Mouse (Mus musculus): ENCODE data around the gene Ptger3.
A peak's percentile ranks its signal among the peaks of the same experiment; 100 is the strongest.

Gene Ptger3

GRCm38 (mm10) chr3:157566725-157567565 lies at the start of gene Ptger3:
Ptger3 (plus strand) TSS chr3:157566892.
- no peak for DNase-seq (ENCODE audit: low read depth, low spot score)

GRCm38 (mm10) chr3:157517992-157518391 lies 48.7 kb upstream of the Ptger3 start:
- DNase-seq (ENCODE audit: low read depth, low spot score): no peak

GRCm38 (mm10) chr3:157520433-157520832 lies 46.3 kb upstream of the Ptger3 start:
- DNase-seq (ENCODE audit: low read depth, low spot score): peak; percentile 52

GRCm38 (mm10) chr3:157523834-157524233 lies 42.9 kb upstream of the Ptger3 start:
- no peak for DNase-seq (ENCODE audit: low read depth, low spot score)

DNA sequence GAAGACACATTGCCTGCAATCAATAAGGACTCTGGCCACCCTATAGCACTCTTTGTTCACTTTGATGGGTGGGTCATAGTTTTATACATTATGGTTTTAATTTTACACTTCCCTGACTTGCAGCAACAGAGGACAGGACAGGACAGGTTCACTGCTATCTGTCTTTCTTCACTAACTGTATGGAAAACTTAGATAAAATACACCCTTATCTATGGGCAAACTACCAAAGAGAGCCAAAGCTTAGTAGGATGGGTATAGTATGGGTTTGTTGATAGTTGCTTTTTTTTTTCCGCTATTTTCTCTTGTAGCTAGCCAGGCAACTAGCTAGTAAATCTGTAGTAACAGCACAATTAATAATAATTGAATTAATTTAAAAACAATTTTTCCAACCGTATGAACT lies 35.1 kb upstream of the Ptger3 start:
- no peak for DNase-seq (ENCODE audit: low read depth, low spot score)

- peak; percentile 85 for DNase-seq (ENCODE audit: low read depth, low spot score)
Measured at GRCm38 (mm10) chr3:157533964-157534785, 32.5 kb upstream of the Ptger3 start, which contains the start of gene Zranb2. Zranb2 (plus strand) TSS chr3:157534160.

DNA sequence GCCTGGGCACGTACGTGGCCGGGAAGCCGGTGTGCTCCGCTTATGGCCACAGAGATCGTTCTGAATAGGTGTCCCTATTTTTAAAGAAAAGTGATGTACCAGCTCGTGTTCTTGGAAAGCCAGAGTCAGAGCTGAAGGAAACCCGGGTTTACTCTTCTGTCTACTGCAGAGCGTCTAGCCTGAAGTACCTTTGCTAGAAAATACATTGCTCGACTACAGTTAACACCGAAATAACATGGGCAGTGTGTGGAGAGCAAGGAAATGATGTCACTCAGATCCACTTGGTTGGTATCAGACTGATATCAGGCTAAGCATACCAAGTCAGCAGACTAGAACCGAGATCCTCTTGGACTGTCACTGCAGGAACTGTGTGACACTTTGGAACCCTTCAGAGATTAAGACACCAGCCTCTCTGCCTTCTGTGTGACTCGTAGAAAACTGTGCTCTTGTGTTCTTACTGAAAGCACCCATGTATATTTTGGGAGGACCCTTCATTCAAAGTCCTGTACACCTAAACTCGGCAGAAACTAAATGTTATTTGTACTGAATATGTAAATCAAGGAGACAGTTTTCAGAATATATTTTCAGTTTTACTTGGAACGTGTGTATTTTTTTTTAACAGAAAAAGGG lies 31.8 kb upstream of the Ptger3 start:
- DNase-seq (ENCODE audit: low read depth, low spot score): peak; percentile 28

GRCm38 (mm10) chr3:157549323-157549722 lies 17.4 kb upstream of the Ptger3 start:
- DNase-seq (ENCODE audit: low read depth, low spot score): no peak

- DNase-seq (ENCODE audit: low read depth, low spot score): no peak
Measured at GRCm38 (mm10) chr3:157549758-157550600, 16.7 kb upstream of the Ptger3 start.

GRCm38 (mm10) chr3:157565196-157565595 lies 1.5 kb upstream of the Ptger3 start:
- peak; percentile 64 for DNase-seq (ENCODE audit: low read depth, low spot score)

DNA sequence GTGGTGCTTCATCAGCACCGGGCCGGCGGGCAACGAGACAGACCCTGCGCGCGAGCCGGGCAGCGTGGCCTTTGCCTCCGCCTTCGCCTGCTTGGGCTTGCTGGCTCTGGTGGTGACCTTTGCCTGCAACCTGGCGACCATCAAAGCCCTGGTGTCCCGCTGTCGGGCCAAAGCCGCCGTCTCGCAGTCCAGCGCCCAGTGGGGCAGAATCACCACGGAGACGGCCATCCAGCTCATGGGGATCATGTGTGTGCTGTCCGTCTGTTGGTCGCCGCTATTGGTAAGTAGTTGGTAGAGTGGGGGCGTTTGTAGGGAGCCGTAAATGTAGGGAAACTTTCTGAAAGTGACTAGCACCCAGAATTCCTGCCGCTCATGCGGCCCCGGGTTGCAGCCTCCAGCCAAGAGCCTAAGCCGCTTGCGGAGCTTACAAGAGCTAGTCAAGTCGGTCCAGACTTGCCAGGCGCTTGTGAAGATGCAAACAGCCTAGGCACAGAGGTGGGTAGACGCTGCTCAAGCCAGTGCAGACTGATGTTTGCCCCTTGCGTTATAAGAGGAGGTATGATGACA lies 957 bp downstream of the Ptger3 start:
- DNase-seq (ENCODE audit: low read depth, low spot score): no peak

GRCm38 (mm10) chr3:157572011-157572410 lies 5.3 kb downstream of the Ptger3 start:
- DNase-seq (ENCODE audit: low read depth, low spot score): no peak

DNA sequence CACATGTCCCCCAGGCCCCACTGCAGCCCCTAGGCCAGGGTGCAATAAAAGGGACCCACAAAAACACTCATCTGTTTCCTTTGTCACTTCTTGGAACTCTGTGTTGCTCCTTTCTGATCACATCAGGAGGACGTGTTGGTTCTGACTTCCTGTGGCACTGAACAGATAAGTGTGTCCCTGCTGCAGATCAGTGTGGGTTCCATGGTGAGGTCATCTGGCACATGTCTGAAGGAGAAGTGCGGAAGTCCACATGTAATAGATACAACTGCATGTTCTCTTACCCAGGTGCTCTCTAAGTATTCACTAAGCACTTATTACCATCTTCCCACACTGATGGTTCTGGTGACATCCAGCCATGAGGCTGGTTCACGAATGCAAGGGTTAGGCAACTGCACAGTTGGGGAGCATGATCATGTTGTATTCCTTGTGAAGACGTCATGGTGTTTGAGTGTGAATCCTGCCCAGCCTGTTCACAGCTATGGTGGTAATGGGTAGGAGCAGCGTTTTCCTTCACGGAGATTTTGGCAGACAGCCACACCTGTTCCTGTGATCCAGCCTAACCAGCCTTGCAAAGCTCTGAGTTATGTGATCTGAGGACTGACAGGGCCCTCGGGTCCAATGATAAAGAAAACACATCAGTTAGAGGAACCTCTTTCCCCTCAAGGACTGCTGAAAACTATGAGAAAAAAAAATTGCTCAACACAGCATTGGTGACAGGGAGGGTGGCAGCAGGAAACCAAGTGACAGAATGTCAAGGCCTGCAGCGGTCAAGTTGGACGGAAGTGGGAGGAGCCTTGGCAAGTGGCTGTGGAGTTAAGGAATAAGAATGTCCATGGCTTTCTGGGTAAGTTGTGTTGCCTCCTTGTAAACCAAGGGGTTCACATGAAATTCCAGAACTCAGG lies 9.0 kb downstream of the Ptger3 start:
- DNase-seq (ENCODE audit: low read depth, low spot score): no peak

DNA sequence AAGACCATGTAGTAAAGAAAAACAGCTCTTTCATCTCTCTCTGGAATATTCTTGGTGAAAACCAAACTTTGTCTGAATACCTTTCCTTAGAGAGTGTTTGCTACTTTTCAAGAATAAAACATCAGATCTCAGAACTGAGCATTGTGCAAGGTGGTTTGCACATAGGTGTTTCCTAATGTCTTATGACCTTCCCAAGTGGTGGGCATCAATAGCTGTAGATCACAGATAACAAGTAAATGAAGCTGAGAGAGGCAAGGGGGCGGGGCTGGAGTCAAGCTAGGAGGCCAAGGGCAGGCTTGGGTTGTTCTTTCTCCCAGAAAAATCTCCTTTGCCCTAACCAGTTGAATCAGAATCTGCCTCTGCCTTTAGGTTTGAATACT lies 9.6 kb downstream of the Ptger3 start:
- no peak for DNase-seq (ENCODE audit: low read depth, low spot score)

DNA sequence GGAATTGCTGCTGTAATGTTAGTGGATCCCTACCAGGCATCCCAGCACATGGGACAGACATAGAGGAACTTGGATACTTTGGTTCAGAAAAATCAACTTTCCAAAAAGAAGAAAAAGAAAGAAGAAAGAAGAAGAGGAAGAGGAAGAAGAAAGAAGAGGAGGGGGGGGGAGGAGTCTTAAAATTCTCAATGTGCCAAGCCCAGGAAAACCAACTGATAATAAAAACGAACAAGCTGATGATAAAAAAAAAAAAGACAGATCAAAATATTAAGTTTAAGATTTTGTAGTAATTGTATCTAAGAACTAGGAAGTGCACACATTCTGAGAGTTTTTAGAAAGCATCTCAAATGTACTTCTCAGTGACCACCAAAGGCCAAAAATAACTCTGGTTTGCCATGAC lies 10.2 kb downstream of the Ptger3 start:
- no peak for DNase-seq (ENCODE audit: low read depth, low spot score)

GRCm38 (mm10) chr3:157578469-157579170 lies 11.9 kb downstream of the Ptger3 start:
- no peak for DNase-seq (ENCODE audit: low read depth, low spot score)

DNA sequence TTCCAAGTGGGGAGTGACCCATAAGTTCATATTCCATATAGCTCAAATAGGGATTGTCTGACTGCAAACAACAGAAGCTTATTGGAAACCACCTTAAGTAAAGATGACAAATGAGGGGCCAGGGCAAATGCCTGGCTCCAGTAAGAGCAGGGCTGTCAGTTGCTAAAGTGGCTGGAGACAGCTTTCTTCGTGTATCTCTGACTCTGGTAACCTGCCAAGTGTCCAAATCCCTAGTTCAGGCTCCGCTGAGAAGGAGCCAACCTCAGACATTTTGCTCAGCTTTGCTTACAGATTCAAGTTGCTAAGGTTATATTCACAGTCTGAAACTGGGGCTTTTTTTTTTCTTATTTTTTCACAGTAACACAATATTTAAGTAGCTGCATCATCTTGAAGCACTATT lies 12.7 kb downstream of the Ptger3 start:
- no peak for DNase-seq (ENCODE audit: low read depth, low spot score)

DNA sequence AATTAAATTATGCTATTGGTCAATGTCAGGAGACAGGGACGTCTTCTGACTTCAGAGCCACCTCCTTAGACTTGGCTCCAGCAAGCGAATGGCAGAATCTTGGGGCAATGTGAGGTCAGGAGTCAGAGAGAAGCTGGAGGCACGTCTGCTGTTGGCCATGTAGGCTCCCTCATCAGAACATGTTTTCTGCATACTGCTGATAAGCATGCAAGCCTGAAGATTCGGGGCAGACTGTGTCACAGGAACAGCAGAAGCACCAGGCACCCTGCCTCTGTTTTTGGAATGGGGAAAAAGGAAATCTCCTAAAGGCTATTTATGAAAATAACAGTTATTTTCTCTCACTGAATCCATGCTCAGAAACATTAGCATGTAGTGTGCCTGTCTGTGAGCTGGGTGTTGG lies 13.6 kb downstream of the Ptger3 start:
- DNase-seq (ENCODE audit: low read depth, low spot score): no peak

DNA sequence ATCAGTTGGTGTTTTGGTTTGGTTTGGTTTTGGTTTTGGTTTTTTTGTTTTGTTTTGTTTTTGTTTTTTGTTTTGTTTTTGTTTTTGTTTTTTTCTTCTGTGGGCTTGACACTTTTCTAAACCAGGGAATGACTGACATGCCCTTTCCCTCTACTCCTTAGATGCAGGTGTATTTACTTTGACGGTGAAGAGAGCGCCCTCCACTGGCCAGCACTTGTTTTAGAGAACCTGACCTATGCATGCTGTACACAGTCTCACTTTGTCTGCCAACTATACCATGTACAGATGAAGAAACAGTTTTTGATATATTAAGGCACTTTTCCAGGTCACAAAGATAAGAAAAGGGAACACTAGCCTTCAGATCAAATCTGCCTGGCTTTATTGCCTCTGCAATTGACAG lies 15.1 kb downstream of the Ptger3 start:
- no peak for DNase-seq (ENCODE audit: low read depth, low spot score)

Measured in telencephalon, adult 2 months (tissue).